Mouse (Mus musculus) gonadal fat pad, adult 2 months (tissue): ENCODE results near the gene Ggn. TPM values are rescaled to one million over a fixed set of nuclear protein-coding genes. Genes with fewer than 3 reads are reported as not detected.
A peak's percentile ranks its signal among the peaks of the same experiment; 100 is the strongest.
"Not testable (repeated sequence)": the region's sequence is repeated elsewhere in the genome, so short reads cannot be mapped to it uniquely, and the experiment has no call there.

ENCODE experiments used
- DNase-seq: peaks from one replicate; pipeline ENCODE4 v3.0.0-alpha.2; 2012; ENCODE audit warnings: low read depth
- polyA plus RNA-seq: library from polyadenylated mRNA; depleted of rRNA; stranded (reverse); fragments of >200 nt; gene quantifications from 2 replicates; pipeline ENCODE4 v1.2.3, GENCODE M21; 2012

The Ggn gene
- polyA plus RNA-seq, 1 experiment: 1.8 TPM

GRCm38 (mm10) chr7:29162294-29162693 is 7.7 kb upstream of the Ggn start:
- DNase-seq: no peak

- no peak for DNase-seq
Observed at GRCm38 (mm10) chr7:29162750-29163525, 7.1 kb upstream of the Ggn start.

GRCm38 (mm10) chr7:29167656-29168055 is 2.4 kb upstream of the Ggn start:
- DNase-seq: no peak

- DNase-seq: no peak
Observed at GRCm38 (mm10) chr7:29168121-29168695, 1.8 kb upstream of the Ggn start.

GRCm38 (mm10) chr7:29168791-29169230 is 1.2 kb upstream of the Ggn start:
- no peak for DNase-seq

GRCm38 (mm10) chr7:29169231-29170065 is 562 bp upstream of the Ggn start:
- no peak for DNase-seq

- no peak for DNase-seq
Observed at GRCm38 (mm10) chr7:29170755-29171561, 948 bp downstream of the Ggn start.

- DNase-seq: no peak
Observed at GRCm38 (mm10) chr7:29171562-29172097, 1.6 kb downstream of the Ggn start.

- no peak for DNase-seq
Observed at GRCm38 (mm10) chr7:29172390-29173016, 2.5 kb downstream of the Ggn start.

- no peak for DNase-seq
Observed at GRCm38 (mm10) chr7:29178106-29178505, 8.1 kb downstream of the Ggn start.

- no peak for DNase-seq
Observed at GRCm38 (mm10) chr7:29179323-29179722, 9.3 kb downstream of the Ggn start.

- peak; percentile 81 for DNase-seq
Observed at GRCm38 (mm10) chr7:29180077-29180853, 10.3 kb downstream of the Ggn start, which contains the start of gene Psmd8. Gene Psmd8, minus strand, starts transcription at chr7:29180701.

- no peak for DNase-seq
Observed at GRCm38 (mm10) chr7:29180854-29181236, 10.8 kb downstream of the Ggn start.

- DNase-seq: not testable (repeated sequence)
Observed at GRCm38 (mm10) chr7:29181323-29181722, 11.3 kb downstream of the Ggn start.

- DNase-seq: not testable (repeated sequence)
Observed at GRCm38 (mm10) chr7:29194230-29194629, 24.2 kb downstream of the Ggn start.

- DNase-seq: no peak
Observed at GRCm38 (mm10) chr7:29202577-29202976, 32.6 kb downstream of the Ggn start.

GRCm38 (mm10) chr7:29211013-29211412 is 41.0 kb downstream of the Ggn start:
- DNase-seq: not testable (repeated sequence)

GRCm38 (mm10) chr7:29211415-29212198 is 41.6 kb downstream of the Ggn start:
- peak; percentile 99 for DNase-seq

GRCm38 (mm10) chr7:29212199-29212765 is 42.3 kb downstream of the Ggn start:
- peak; percentile 19 for DNase-seq
